Mouse (Mus musculus): ENCODE results near the gene Cers2. TPM values are rescaled to one million over a fixed set of nuclear protein-coding genes. Genes with fewer than 3 reads are reported as not detected.

The Cers2 gene
- total RNA-seq, 2 experiments from 2014 or later: 20.3 to 21.7 TPM

Other genes starting within 250 kb of the Cers2 start
- 10 to 100 TPM; 16.3 to 19.4 TPM for gene Pip5k1a, start 207.9 kb upstream of the Cers2 start, total RNA-seq (2021)
- 10 to 100 TPM; 36.0 to 40.4 TPM for gene Vps72, start 203.8 kb upstream of the Cers2 start, total RNA-seq (2021)
- gene Tmod4, start 190.3 kb upstream of the Cers2 start, total RNA-seq (2021): 100 to 1,000 TPM; 481 to 623 TPM
- gene Scnm1, start 180.8 kb upstream of the Cers2 start, total RNA-seq (2021): 10 to 100 TPM; 26.6 to 34.1 TPM
- gene Lysmd1, start 180.7 kb upstream of the Cers2 start, total RNA-seq (2021): 1 to 10 TPM; 6.4 to 7.0 TPM
- gene Tnfaip8l2, start 172.4 kb upstream of the Cers2 start, total RNA-seq (2021): under 1 TPM; 0.48 to 0.97 TPM
- 100 to 1,000 TPM in 1 of 2 experiments, 10 to 100 TPM in 1; 98.2 to 101 TPM for gene Sema6c, start 154.3 kb upstream of the Cers2 start, total RNA-seq (2021)
- 1 to 10 TPM; 8.2 to 8.3 TPM for gene Gabpb2, start 96.9 kb upstream of the Cers2 start, total RNA-seq (2021)
- 10 to 100 TPM; 15.5 TPM for gene Cdc42se1, start 86.1 kb upstream of the Cers2 start, total RNA-seq (2021)
- 10 to 100 TPM; 34.4 to 42.4 TPM for gene Mllt11, start 82.6 kb upstream of the Cers2 start, total RNA-seq (2021)
- gene Gm128, start 73.2 kb upstream of the Cers2 start, total RNA-seq (2021): not detected
- not detected for gene Bnipl, start 63.6 kb upstream of the Cers2 start, total RNA-seq (2021)
- gene Mindy1, start 33.4 kb upstream of the Cers2 start, total RNA-seq (2021): 10 to 100 TPM; 19.9 to 22.8 TPM
- gene Prune1, start 32.7 kb upstream of the Cers2 start, total RNA-seq (2021): 10 to 100 TPM; 36.5 to 38.3 TPM
- gene Anxa9, start 7.6 kb upstream of the Cers2 start, total RNA-seq (2021): under 1 TPM; 0.15 to 0.27 TPM
- 10 to 100 TPM; 10.2 to 11.8 TPM for gene Setdb1, start 42.4 kb downstream of the Cers2 start, total RNA-seq (2021)
- gene 4930558C23Rik, start 88.0 kb downstream of the Cers2 start, total RNA-seq (2021): not detected
- 10 to 100 TPM; 33.8 to 39.3 TPM for gene Arnt, start 119.6 kb downstream of the Cers2 start, total RNA-seq (2021)
- 10 to 100 TPM in 1 of 2 experiments, 1 to 10 TPM in 1; 8.9 to 12.9 TPM for gene Ctsk, start 184.5 kb downstream of the Cers2 start, total RNA-seq (2021)
- 1 to 10 TPM; 3.2 to 3.3 TPM for gene Ctss, start 212.0 kb downstream of the Cers2 start, total RNA-seq (2021)
- not detected for gene Hormad1, start 244.9 kb downstream of the Cers2 start, total RNA-seq (2021)